14 mouse cellular contexts compared by ENCODE assay signal in the genomic region with DNA sequence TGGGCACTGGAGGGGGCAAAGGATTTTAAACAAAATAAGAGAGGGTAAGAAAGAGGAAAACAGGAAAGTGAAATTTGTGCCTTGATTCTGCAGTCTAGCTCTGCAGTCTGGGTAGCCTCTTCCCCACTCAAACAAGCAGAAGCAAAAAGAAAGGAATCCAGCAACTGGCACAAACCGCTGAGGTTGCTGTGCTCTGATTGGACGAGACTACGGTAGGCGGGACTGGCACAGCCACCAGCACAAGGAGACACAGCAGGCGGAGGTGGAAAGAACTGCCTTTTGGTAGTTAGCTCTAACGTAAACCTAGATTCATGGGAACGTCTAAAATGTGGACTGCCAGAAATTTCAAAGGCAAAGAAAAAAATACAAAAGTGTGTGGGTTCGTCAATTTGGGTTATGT. TPM values are rescaled to one million over a fixed set of nuclear protein-coding genes. Genes with fewer than 3 reads are reported as not detected.
DNase-seq lines count a peak whose midpoint lies in the region; ATAC-seq and TF ChIP-seq lines count a peak whose summit lies in the region.
"Had no signal": no experiment of that assay in that cellular context is flagged by ENCODE, and none has a peak within 500 bp of the region (broad histone marks: within the 10 kb centered on the region; RNA-seq: fewer than 3 reads in every experiment).

No protein-coding gene starts in this region.

- no peak for TF ChIP-seq CTCF in CH12.LX (conservative IDR thresholded peaks at IDR 0.05 in 1 of 2, IDR thresholded peaks at IDR 0.05 in 1 of 2; ENCODE audit: low read depth in 2 of 2, low read length in 2 of 2)

- ATAC-seq in forebrain, embryonic 12.5 days (ENCODE audit: low FRiP score): peak; percentile 89
- peak; percentile 72 for ATAC-seq in midbrain, embryonic 11.5 days (ENCODE audit: low FRiP score)
- ATAC-seq in inflammation-experienced regulatory T-cells, adult 6 months: no peak
- ATAC-seq: Patski had no signal

- H3K79me2 ChIP-seq in CH12.LX (replicated peaks; ENCODE audit: control insufficient read depth, extremely low read depth, insufficient read depth, poor library complexity, severe bottlenecking): no peaks in the 10 kb centered on the region

- no peaks in the 10 kb centered on the region for H3K27me3 ChIP-seq in CH12.LX (replicated peaks)
- peaks cover 75% of the 10 kb centered on the region for H3K27me3 ChIP-seq in forebrain, embryonic 12.5 days
- peaks cover 61% of the 10 kb centered on the region for H3K27me3 ChIP-seq in midbrain, embryonic 11.5 days (ENCODE audit: control insufficient read depth, insufficient read depth, low read length)

- in situ Hi-C loops in CH12.LX (cut with MboI; ENCODE audit: low pct_ligation_motif_present, low pct_unique_long_range_greater_than_20kb, low sequenced_read_pairs): no loop called here

- DNase-seq in CH12.LX (ENCODE audit: extremely low read depth): peak; percentile 13
- peak; percentile 80 to 91 for DNase-seq in cerebellum, adult 18-20 months
- DNase-seq in midbrain, embryonic 11.5 days (ENCODE audit: low spot score, missing footprints): peak; percentile 89
- DNase-seq in gastrocnemius, postnatal 10 days: no peak
- no peak for DNase-seq in adrenal gland, adult 18-20 months (ENCODE audit: low spot score in 2 of 2)
- no peak for DNase-seq in gastrocnemius, postnatal 36 days
- DNase-seq: kidney, postnatal 36 days had no signal

- TF ChIP-seq EP300 in CH12.LX (IDR thresholded peaks at IDR 0.05; ENCODE audit: low read length): no peak

- no peak overlapping the region for H3K27ac ChIP-seq in CH12.LX (ENCODE audit: insufficient read depth, low read depth)
- H3K27ac ChIP-seq in forebrain, embryonic 12.5 days: 0 out of 2 replicates have a peak overlapping the region, but pooled peaks have one; percentile 0
- H3K27ac ChIP-seq in midbrain, embryonic 11.5 days (ENCODE audit: low read depth, low read length): no peak overlapping the region

- H3K4me3 ChIP-seq in CH12.LX (replicated peaks in 1 of 3; ENCODE audit: low read depth in 2 of 3, low read length in 2 of 3, poor library complexity in 1 of 3): no peak overlapping the region
- no peak overlapping the region for H3K4me3 ChIP-seq in forebrain, embryonic 12.5 days (replicated peaks)
- H3K4me3 ChIP-seq in midbrain, embryonic 11.5 days (ENCODE audit: low read depth, low read length): no peak overlapping the region
- H3K4me3 ChIP-seq: myocyte had no signal

- no peak overlapping the region for H3K9ac ChIP-seq in CH12.LX (ENCODE audit: insufficient read depth, low read depth)
- no peak overlapping the region for H3K9ac ChIP-seq in forebrain, embryonic 12.5 days
- no peak overlapping the region for H3K9ac ChIP-seq in midbrain, embryonic 11.5 days (ENCODE audit: low read length)

- H3K4me2 ChIP-seq in CH12.LX (ENCODE audit: insufficient read depth, low read depth, poor library complexity, severe bottlenecking): no peak overlapping the region
- no peak overlapping the region for H3K4me2 ChIP-seq in forebrain, embryonic 12.5 days
- no peak overlapping the region for H3K4me2 ChIP-seq in midbrain, embryonic 11.5 days
- H3K4me2 ChIP-seq: liver, embryonic 11.5 days had no signal

- TF ChIP-seq POLR2A in CH12.LX (IDR thresholded peaks at IDR 0.05; ENCODE audit: low read depth, low read length): no peak

- no peaks in the 10 kb centered on the region for H3K4me1 ChIP-seq in CH12.LX (ENCODE audit: control insufficient read depth in 1 of 2, insufficient read depth in 2 of 2)
- peaks cover 22% of the 10 kb centered on the region for H3K4me1 ChIP-seq in forebrain, embryonic 12.5 days
- H3K4me1 ChIP-seq in midbrain, embryonic 11.5 days (ENCODE audit: control insufficient read depth, insufficient read depth, low read length): peaks cover 9% of the 10 kb centered on the region

- peaks cover 3% of the 10 kb centered on the region for H3K9me3 ChIP-seq in CH12.LX (replicated peaks; ENCODE audit: low read length)
- H3K9me3 ChIP-seq in forebrain, embryonic 12.5 days: no peaks in the 10 kb centered on the region
- no peaks in the 10 kb centered on the region for H3K9me3 ChIP-seq in midbrain, embryonic 11.5 days (ENCODE audit: control insufficient read depth, low read length)

- no peak for TF ChIP-seq RAD21 in CH12.LX (IDR thresholded peaks at IDR 0.05; ENCODE audit: low read depth, low read length)

- intact Hi-C loops in gastrocnemius, postnatal 36 days (cut with DNase I): no loop called here

- no peaks in the 10 kb centered on the region for H3K36me3 ChIP-seq in CH12.LX (replicated peaks in 1 of 2; ENCODE audit: control insufficient read depth in 1 of 2, insufficient read depth in 1 of 2, low read length in 1 of 2)
- H3K36me3 ChIP-seq in forebrain, embryonic 12.5 days (replicated peaks): no peaks in the 10 kb centered on the region
- H3K36me3 ChIP-seq in midbrain, embryonic 11.5 days (ENCODE audit: control insufficient read depth, insufficient read depth, low read length): no peaks in the 10 kb centered on the region

- dilution Hi-C loops in CH12.LX (cut with MboI; ENCODE audit: extremely low pct_ligation_motif_present, extremely low pct_unique_long_range_greater_than_20kb, low sequenced_read_pairs): no loop called here

- 2% methylated on average over 8 of the region's 8 CpGs for WGBS in forebrain, embryonic 12.5 days
- WGBS in midbrain, embryonic 11.5 days: 4% methylated on average over 8 of the region's 8 CpGs

TF ChIP-seq in CH12.LX, 34 proteins besides CTCF, POLR2A, EP300 and RAD21:
- TF ChIP-seq MXI1 (IDR thresholded peaks at IDR 0.05; ENCODE audit: low read depth, low read length) (no peak), UBTF (IDR thresholded peaks at IDR 0.05; ENCODE audit: low read depth, low read length) (no peak), ZKSCAN1 (IDR thresholded peaks at IDR 0.05; ENCODE audit: borderline replicate concordance, low read depth, low read length) (no peak), BHLHE40 (IDR thresholded peaks at IDR 0.05; ENCODE audit: low read depth, low read length) (no peak), IRF4 (IDR thresholded peaks at IDR 0.05; ENCODE audit: low read depth, low read length) (no peak), HCFC1 (IDR thresholded peaks at IDR 0.05; ENCODE audit: low read depth, low read length) (no peak), ZNF384 (IDR thresholded peaks at IDR 0.05; ENCODE audit: low read depth, low read length) (no peak), CHD2 (IDR thresholded peaks at IDR 0.05; ENCODE audit: low read length) (no peak)

RNA-seq across cellular contexts. Expression of gene Barhl2, which starts 11.4 kb away (rescaled TPM):
- total RNA-seq in CH12.LX (2012; rRNA removed) (not detected in 2 replicates), CH12.LX (2014; rRNA removed) (not detected in 2 replicates)
- polyA plus RNA-seq in CH12.LX (2012; ENCODE audit: insufficient read length, low read depth): not detected in 2 replicates
- polyA plus RNA-seq in forebrain, embryonic 12.5 days (2016; fragmentation: Nextera tagmentation; extraction: Ambion mirVana): 6.2 and 7.6 TPM in 2 replicates
- polyA plus RNA-seq in midbrain, embryonic 11.5 days (2014; fragmentation: Nextera tagmentation; extraction: Ambion mirVana): 10.3 and 12.4 TPM in 2 replicates
- not detected for total RNA-seq in gastrocnemius, postnatal 10 days (2021)
- not detected for total RNA-seq in adrenal gland, adult 18-20 months (2021)
- total RNA-seq in gastrocnemius, postnatal 36 days (2021): not detected
- not detected for polyA plus RNA-seq in inflammation-experienced regulatory T-cells, adult 6 months (2017; shearing (Covaris generic))
- total RNA-seq: heart, adult 8-10 months had no signal
- polyA plus RNA-seq: liver, embryonic 11.5 days; myocyte; Patski; stomach, embryonic 14.5 days had no signal

Comparison
In these comparisons a context has a peak if more than half of its experiments do, and no peak if none do; other contexts are left out.
1. DNase-seq: peak in CH12.LX (single experiment), cerebellum, adult 18-20 months (2 of 2) and midbrain, embryonic 11.5 days (single experiment); none in gastrocnemius, postnatal 10 days (single experiment), adrenal gland, adult 18-20 months (0 of 2) and gastrocnemius, postnatal 36 days (0 of 2).